Mouse (Mus musculus) forebrain, embryonic 15.5 days (tissue): ENCODE data around the gene Sh3pxd2a. TPM values are rescaled to one million over a fixed set of nuclear protein-coding genes. Genes with fewer than 3 reads are reported as not detected.

Experiments used
- ATAC-seq: fragments of 200-750 bp; cut with Nextera tagmentation; replicated peaks from 2 replicates; pipeline ENCODE4 v1.8.0; 2017; ENCODE audit warnings: mild to moderate bottlenecking, moderate TSS enrichment, moderate library complexity
- H3K27ac ChIP-seq: fragments of 300-500 bp; sonication (generic); replicated peaks from 2 replicates; pipeline ENCODE4 v1.5.1; 2015; ENCODE audit warnings: mild to moderate bottlenecking, inconsistent platforms
- H3K27me3 ChIP-seq: fragments of 300-500 bp; sonication (generic); 2 replicates; pipeline ENCODE4 v1.6.1; 2015; ENCODE audit warnings: inconsistent platforms
- H3K36me3 ChIP-seq: fragments of 300-500 bp; sonication (generic); 2 replicates; pipeline ENCODE4 v1.6.1; 2015; ENCODE audit warnings: mild to moderate bottlenecking, inconsistent platforms
- H3K4me1 ChIP-seq: fragments of 300-500 bp; sonication (generic); 2 replicates; pipeline ENCODE4 v1.6.1; 2015; ENCODE audit warnings: inconsistent platforms
- H3K4me2 ChIP-seq: fragments of 300-500 bp; sonication (generic); replicated peaks from 2 replicates; pipeline ENCODE4 v1.6.1; 2015; ENCODE audit warnings: mild to moderate bottlenecking, inconsistent platforms
- H3K4me3 ChIP-seq: fragments of 300-500 bp; sonication (generic); 2 replicates; pipeline ENCODE4 v1.5.1; 2015; ENCODE audit warnings: mild to moderate bottlenecking, inconsistent platforms
- H3K9ac ChIP-seq: fragments of 300-500 bp; sonication (generic); replicated peaks from 2 replicates; pipeline ENCODE4 v1.6.1; 2015; ENCODE audit warnings: mild to moderate bottlenecking, inconsistent platforms
- H3K9me3 ChIP-seq: fragments of 300-500 bp; sonication (generic); 2 replicates; pipeline ENCODE4 v1.6.1; 2016; ENCODE audit warnings: inconsistent platforms
- WGBS: fragments of 180-500 bp; shearing (Covaris S2); methylation state at CpG from one replicate; pipeline ENCODE4 v1.1.7; 2015; ENCODE audit warnings: mixed read lengths; 5-methylcytosine and 5-hydroxymethylcytosine counted together
- polyA plus RNA-seq: library from polyadenylated mRNA; unstranded; fragments of >200 nt; fragmentation: Nextera tagmentation; extraction: Ambion mirVana; gene quantifications from 2 replicates; pipeline ENCODE4 v1.2.1, GENCODE M21; 2015

Gene Sh3pxd2a
- polyA plus RNA-seq, 1 experiment from 2014 or later = 2.0 TPM

DNA sequence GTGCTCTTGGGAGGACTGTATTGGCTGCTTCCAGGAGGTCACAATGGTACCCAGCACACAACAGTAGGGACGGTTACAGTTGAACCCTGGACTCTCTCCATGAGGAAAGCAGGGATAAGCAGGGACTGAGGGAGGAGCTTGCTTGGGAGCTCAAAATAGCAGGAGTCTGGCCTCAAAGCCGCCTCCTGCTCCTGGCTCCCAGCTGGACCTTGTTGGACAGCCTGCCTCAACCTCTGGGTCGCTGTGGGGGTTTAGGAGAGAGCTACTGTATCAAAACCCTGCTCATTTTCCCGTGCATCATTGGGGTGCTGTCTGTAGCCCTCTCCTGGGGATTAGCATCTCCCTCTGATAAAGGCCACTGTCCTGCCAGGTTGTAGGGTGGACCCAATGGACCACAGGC is 184.8 kb downstream of the Sh3pxd2a start:
- Histone ChIP-seq H3K4me1 (peaks cover 14% of the 10 kb centered on the region), H3K4me2 (no peak overlapping the region), H3K36me3 (no peaks in the 10 kb centered on the region), H3K27me3 (no peaks in the 10 kb centered on the region), H3K9me3 (no peaks in the 10 kb centered on the region), H3K27ac (peak overlapping the region; percentile 62), H3K9ac (no peak overlapping the region), H3K4me3 (no peak overlapping the region)
- 83% methylated on average over 4 of the region's 4 CpGs for WGBS
- no peak for ATAC-seq

GRCm38 (mm10) chr19:47276730-47277129 is 187.5 kb downstream of the Sh3pxd2a start:
- no peaks in the 10 kb centered on the region for H3K27me3 ChIP-seq
- no peak overlapping the region for H3K9ac ChIP-seq
- WGBS = 84% methylated on average over 6 of the region's 6 CpGs
- H3K9me3 ChIP-seq = no peaks in the 10 kb centered on the region
- 0 out of 2 replicates have a peak overlapping the region, but pooled peaks have one; percentile 5 for H3K27ac ChIP-seq
- no peak for ATAC-seq
- peaks cover 14% of the 10 kb centered on the region for H3K4me1 ChIP-seq
- H3K4me2 ChIP-seq = no peak overlapping the region
- H3K4me3 ChIP-seq = no peak overlapping the region
- no peaks in the 10 kb centered on the region for H3K36me3 ChIP-seq

DNA sequence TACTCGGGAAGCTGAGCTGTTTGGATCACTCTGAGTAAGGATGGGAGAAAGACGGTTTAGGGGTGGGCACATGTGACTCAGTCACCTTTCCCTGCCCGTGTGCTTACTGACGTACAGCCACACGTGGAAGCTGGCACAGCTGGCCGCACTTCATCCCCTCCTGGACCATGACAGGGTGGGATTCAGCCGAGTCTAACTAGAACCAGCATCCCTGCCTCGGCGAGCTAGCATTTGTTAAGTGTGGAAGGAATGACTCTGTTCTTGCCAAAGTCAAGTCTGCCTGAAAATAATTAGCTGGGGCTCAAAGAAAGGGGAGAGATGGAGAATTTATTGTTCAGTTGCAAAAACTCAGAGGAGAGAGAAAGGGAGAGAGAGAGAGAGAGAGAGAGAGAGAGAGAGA is 193.7 kb downstream of the Sh3pxd2a start:
- Histone ChIP-seq H3K36me3 (0 out of 2 replicates have a peak, but pooled peaks cover 8% of the 10 kb centered on the region), H3K27me3 (no peaks in the 10 kb centered on the region), H3K27ac (no peak overlapping the region), H3K4me3 (no peak overlapping the region), H3K9me3 (no peaks in the 10 kb centered on the region), H3K9ac (no peak overlapping the region), H3K4me1 (no peaks in the 10 kb centered on the region), H3K4me2 (no peak overlapping the region)
- WGBS = 83% methylated on average over 9 of the region's 9 CpGs
- no peak for ATAC-seq

GRCm38 (mm10) chr19:47269729-47270128 is 194.5 kb downstream of the Sh3pxd2a start:
- Histone ChIP-seq H3K36me3 (0 out of 2 replicates have a peak, but pooled peaks cover 8% of the 10 kb centered on the region), H3K4me1 (no peaks in the 10 kb centered on the region), H3K27ac (no peak overlapping the region), H3K4me2 (no peak overlapping the region), H3K4me3 (no peak overlapping the region), H3K27me3 (no peaks in the 10 kb centered on the region), H3K9me3 (no peaks in the 10 kb centered on the region), H3K9ac (no peak overlapping the region)
- ATAC-seq = no peak
- WGBS = 38% methylated on average over 8 of the region's 8 CpGs

DNA sequence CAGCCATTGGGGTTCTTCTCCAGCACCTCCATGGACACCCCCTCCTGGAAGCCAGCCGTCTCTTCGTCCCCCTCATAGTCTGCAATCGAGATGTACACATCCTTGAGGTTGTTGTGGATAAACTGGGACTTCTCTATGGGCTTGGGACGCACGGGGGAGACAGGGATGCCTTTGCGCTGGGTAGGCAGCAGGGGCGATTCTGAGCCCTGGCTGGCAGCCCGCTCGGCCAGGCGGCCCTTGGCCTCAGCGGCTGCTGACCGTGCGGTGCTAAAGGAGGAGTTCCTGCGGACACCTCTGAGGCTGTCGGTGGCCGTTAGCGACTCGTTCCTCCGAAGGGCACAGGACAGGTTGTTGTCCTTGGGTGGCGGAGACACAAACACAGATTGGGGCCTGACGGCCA is 197.1 kb downstream of the Sh3pxd2a start:
- no peaks in the 10 kb centered on the region for H3K9me3 ChIP-seq
- 92% methylated on average over 21 of the region's 21 CpGs for WGBS
- no peak for ATAC-seq

DNA sequence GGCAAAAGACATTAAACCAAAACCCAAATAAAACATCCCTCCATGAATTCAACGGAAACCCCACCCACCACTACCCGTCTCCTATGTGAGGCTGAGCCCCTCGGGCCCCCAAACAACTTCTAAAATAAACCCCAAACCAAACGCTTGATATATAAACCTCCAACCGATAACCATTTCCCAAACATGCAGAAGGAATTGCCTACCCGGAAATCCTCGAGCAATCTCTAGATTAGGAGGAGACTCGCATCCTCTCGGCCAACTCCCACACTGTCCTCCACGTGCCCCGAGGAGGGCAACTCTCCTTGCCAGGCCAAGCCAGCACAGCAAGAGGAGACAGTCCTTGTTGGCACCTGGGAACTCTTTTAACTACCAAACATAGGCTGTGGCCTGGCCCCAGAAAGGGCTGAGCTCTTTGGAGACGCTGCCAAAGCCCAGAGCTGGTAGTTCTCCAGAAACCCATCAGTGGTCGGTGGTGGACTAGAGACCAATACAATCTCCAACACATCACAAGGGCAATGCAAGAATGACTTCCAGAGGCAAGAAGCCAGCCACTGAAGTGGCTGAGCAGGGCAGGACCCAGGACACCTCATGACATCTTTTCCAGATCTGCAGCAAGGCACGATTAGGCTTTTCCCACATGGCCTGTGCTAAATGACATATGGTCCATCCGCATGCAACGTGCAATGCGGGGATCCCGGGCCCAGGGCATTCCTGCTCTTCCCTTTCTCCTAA is 198.0 kb downstream of the Sh3pxd2a start:
- H3K27me3 ChIP-seq = no peaks in the 10 kb centered on the region
- H3K27ac ChIP-seq = no peak overlapping the region
- H3K9ac ChIP-seq = no peak overlapping the region
- H3K4me3 ChIP-seq = no peak overlapping the region
- no peaks in the 10 kb centered on the region for H3K9me3 ChIP-seq
- no peak for ATAC-seq
- 88% methylated on average over 18 of the region's 18 CpGs for WGBS
- H3K4me1 ChIP-seq = no peaks in the 10 kb centered on the region
- H3K36me3 ChIP-seq = 0 out of 2 replicates have a peak, but pooled peaks cover 8% of the 10 kb centered on the region
- H3K4me2 ChIP-seq = no peak overlapping the region

More for the DNA sequence above, 197.1 kb downstream of the Sh3pxd2a start:
- no peaks in the 10 kb centered on the region for H3K27me3 ChIP-seq
- no peak overlapping the region for H3K9ac ChIP-seq
- H3K4me3 ChIP-seq = no peak overlapping the region
- H3K4me1 ChIP-seq = no peaks in the 10 kb centered on the region
- H3K4me2 ChIP-seq = no peak overlapping the region
- 0 out of 2 replicates have a peak, but pooled peaks cover 8% of the 10 kb centered on the region for H3K36me3 ChIP-seq
- no peak overlapping the region for H3K27ac ChIP-seq

DNA sequence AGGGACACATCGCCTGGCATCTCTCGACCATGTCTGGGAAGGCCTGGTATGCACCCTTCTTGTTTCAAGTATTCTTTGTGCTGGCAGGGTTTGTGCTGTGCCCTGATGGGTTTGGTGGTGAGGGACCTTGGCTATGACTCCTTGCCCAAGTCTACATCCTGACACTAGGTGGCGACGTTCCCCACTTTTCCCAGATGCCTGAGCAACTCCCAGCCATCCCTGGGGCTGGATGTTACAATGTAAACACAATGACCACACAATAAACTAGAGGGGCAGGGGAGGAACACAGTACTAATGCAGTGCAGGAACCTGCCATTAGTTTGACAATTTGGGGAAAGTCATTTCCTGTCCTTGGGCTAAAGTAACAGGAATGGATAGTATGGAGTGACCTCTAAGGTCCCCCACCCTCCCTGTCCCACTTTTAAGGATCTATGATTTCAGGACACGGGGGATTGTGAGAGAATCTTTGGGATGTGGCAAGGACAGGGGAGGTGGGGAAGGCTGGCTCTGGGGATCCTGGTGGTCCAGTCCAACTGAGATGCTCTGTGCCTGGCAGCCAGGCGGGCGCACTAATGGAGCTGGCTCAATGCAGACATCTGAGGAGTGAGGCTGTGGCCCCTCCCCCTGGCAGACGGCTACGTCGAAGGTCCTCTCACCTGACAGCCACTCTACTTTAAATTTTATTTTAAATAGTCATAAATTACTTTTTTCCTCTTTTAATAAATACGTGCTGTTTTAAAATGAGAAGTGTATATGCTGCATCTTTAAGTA is 199.7 kb downstream of the Sh3pxd2a start:
- Histone ChIP-seq H3K9me3 (no peaks in the 10 kb centered on the region), H3K36me3 (0 out of 2 replicates have a peak, but pooled peaks cover 8% of the 10 kb centered on the region), H3K4me2 (no peak overlapping the region), H3K27me3 (no peaks in the 10 kb centered on the region), H3K9ac (no peak overlapping the region), H3K4me1 (no peaks in the 10 kb centered on the region), H3K4me3 (no peak overlapping the region), H3K27ac (no peak overlapping the region)
- WGBS = 49% methylated on average over 11 of the region's 11 CpGs
- peak; percentile 71 for ATAC-seq

DNA sequence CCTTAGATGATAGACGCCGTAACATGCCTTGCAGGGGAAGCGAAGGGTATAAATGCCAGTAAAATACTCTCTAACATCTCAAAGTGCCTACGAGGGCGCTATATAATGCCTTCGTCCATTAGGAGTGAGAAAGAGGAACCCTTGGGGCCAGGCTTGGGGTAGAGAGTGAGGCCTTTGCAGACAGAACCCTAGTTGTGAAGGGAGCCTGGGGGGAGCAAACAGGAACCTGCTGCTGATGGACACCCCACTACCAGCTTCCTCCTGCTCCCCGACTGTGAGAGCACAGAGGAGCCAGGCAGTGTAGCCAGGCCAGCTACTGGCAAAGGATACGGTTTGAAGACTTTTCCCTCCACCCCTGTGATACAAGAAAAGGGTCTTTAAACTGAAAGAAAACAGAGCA is 200.6 kb downstream of the Sh3pxd2a start:
- Histone ChIP-seq H3K9ac (no peak overlapping the region), H3K27ac (no peak overlapping the region), H3K4me3 (no peak overlapping the region), H3K4me1 (no peaks in the 10 kb centered on the region), H3K36me3 (0 out of 2 replicates have a peak, but pooled peaks cover 8% of the 10 kb centered on the region), H3K27me3 (no peaks in the 10 kb centered on the region), H3K4me2 (no peak overlapping the region), H3K9me3 (no peaks in the 10 kb centered on the region)
- WGBS = 91% methylated on average over 8 of the region's 8 CpGs
- ATAC-seq = no peak

GRCm38 (mm10) chr19:47261196-47261595 is 203.0 kb downstream of the Sh3pxd2a start:
- Histone ChIP-seq H3K4me1 (no peaks in the 10 kb centered on the region), H3K27me3 (no peaks in the 10 kb centered on the region), H3K36me3 (no peaks in the 10 kb centered on the region), H3K9ac (no peak overlapping the region), H3K9me3 (no peaks in the 10 kb centered on the region), H3K4me3 (no peak overlapping the region), H3K4me2 (no peak overlapping the region), H3K27ac (no peak overlapping the region)
- WGBS = 71% methylated on average over 8 of the region's 8 CpGs
- ATAC-seq = no peak

DNA sequence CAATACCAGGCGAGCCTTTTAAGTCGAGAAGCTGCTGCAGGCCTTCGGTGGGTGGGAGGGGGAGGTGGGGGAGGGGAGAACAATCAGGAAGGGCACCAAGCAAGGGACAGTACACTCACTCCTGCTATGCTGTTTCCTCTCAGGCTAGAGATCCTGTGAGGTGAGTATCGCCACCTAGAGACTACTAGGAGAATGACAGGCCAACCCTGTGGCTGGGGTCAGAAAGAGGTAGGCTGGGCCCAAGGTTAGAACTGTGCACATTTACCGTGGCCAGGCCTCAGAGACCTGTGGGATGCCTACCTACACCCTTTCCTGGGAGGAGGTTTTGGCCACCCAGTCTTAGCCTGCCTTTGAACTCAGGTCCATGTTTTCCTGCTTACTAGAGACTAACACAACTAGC is 204.6 kb downstream of the Sh3pxd2a start:
- no peak overlapping the region for H3K27ac ChIP-seq
- H3K4me2 ChIP-seq = no peak overlapping the region
- ATAC-seq = peak; percentile 23; the same call in 1 of the 2 replicates
- H3K4me1 ChIP-seq = no peaks in the 10 kb centered on the region
- H3K27me3 ChIP-seq = no peaks in the 10 kb centered on the region
- no peaks in the 10 kb centered on the region for H3K9me3 ChIP-seq
- no peaks in the 10 kb centered on the region for H3K36me3 ChIP-seq
- no peak overlapping the region for H3K4me3 ChIP-seq
- 6% methylated on average over 5 of the region's 5 CpGs for WGBS
- H3K9ac ChIP-seq = no peak overlapping the region

DNA sequence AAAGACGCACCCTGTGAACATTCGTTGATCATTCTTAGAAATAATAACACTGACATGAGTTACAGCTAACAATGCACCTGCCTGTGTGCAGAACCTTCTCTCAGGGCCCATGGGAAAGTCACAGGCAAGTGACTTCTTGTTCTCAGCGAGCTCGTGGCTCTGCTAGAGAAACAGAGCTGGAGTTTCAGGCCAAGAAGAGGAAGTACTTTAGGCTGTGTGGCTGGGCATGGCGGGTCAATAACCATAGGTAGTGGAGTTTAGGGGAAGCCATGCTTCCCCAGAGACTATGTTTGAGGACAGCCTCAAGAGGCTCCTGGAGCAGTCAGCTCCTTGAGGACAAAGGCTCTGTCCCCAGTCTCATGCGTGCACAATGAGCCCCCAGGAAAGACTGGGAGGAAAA is 208.3 kb downstream of the Sh3pxd2a start:
- no peak overlapping the region for H3K9ac ChIP-seq
- H3K27ac ChIP-seq = no peak overlapping the region
- no peaks in the 10 kb centered on the region for H3K36me3 ChIP-seq
- no peak overlapping the region for H3K4me2 ChIP-seq
- no peak for ATAC-seq
- 87% methylated on average over 6 of the region's 6 CpGs for WGBS
- peaks cover 10% of the 10 kb centered on the region; the same call in 1 of the 2 replicates for H3K4me1 ChIP-seq
- H3K4me3 ChIP-seq = no peak overlapping the region
- no peaks in the 10 kb centered on the region for H3K9me3 ChIP-seq
- peaks cover 27% of the 10 kb centered on the region for H3K27me3 ChIP-seq

- H3K4me2 ChIP-seq = no peak overlapping the region
- no peak overlapping the region for H3K4me3 ChIP-seq
- H3K4me1 ChIP-seq = peaks cover 10% of the 10 kb centered on the region; the same call in 1 of the 2 replicates
- peaks cover 27% of the 10 kb centered on the region for H3K27me3 ChIP-seq
- no peak overlapping the region for H3K9ac ChIP-seq
- no peaks in the 10 kb centered on the region for H3K36me3 ChIP-seq
- H3K27ac ChIP-seq = no peak overlapping the region
- WGBS = 68% methylated on average over 2 of the region's 2 CpGs
- H3K9me3 ChIP-seq = no peaks in the 10 kb centered on the region
- ATAC-seq = no peak
Measured at GRCm38 (mm10) chr19:47255036-47255435, 209.2 kb downstream of the Sh3pxd2a start.
